Mouse (Mus musculus): ENCODE measurements around the gene Fgfr2.

Gene Fgfr2

DNA sequence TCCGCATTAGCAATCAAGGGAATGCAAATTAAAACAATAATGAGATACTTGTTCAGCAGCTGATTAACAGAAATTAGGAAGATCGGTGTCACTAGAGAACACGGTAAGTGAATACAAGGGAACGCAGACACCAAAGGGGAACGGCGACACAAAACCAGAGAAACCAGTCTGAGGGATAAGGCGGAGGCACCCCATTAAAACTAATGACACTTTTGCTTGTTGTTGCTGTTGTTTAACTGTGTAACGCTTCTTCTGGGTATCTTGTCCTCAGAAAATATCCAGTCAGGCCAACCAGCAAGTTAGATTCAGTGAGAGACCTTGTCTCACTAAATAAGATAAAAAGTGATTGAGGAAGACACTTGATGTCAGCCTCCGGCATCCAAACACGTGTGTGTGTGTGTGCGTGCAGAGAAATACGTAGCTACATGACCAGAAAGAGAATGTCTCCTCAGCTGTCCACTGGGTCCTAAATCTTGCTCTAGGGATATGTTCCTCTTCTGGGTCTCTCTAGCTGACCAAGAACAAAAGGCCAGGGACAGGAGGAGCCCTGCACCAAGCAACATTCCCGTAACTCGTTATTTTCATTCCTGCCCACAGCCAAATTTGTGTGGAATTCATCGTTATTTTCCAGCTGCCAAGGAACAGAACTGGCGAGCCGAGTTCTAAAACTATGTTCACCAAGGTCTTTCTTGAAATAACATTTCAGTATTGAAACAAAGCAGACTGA, 2901.3 kb downstream of the Fgfr2 start:
- in situ Hi-C loops (cut with MboI, MseI), result no loop called here

DNA sequence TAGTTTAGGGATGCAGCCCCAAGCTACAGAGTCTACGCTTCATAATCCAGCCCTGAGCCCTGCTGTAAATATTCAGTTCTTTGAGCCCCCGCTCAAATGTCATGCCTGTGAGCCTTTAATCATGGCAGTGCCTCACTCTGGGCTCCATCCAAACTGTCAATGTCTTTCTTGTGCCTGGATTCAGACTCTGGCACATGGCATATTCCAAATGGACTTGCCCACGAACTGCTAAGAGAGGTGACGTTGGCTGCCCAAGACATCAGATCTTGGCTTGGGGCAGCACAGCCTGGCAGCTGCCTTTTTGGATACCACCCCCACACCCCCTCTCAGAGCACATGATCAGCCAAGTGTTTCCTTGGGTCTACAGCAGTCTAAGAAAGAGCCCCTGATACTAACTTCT, 2902.5 kb downstream of the Fgfr2 start:
- in situ Hi-C loops (cut with MboI, MseI), result no loop called here

DNA sequence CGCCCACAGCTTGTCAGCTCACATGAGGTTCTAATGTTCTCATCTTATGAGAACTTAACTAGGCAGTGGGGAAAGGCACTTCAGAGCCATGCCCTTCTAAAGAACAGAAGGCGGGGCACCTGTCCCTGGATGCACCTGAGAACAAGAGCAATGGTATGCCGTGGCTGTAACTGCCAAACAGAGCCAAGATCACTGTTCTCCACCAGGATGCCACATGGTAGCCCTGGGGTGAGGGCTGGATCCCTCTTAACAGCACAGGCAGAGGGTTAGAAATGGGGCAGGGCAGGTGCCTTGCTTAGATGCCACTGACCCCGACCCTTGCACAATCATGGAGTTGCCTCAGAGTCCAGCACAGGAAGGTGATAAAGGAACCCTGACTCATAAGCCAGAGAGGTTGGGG, 2903.3 kb downstream of the Fgfr2 start:
- in situ Hi-C loops (cut with MboI, MseI), result no loop called here

DNA sequence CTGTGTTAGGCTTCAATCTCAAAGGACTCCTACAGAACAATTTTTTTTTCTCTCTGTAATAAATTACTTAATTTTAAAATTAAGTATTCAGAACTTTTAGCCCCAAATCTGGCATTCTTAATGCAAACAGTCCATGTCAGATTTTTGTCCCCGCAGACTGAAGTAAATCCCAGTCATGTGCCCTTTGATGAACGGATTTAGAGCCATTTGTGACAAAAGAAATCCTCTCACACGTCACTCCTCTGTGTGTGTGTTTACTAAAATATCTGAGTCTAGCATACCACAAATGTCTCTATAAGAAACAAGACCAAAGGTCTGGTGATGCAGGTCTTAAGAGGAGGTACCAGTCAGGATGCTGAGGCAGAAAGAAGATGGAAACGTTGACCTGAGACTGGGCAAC, 2906.9 kb downstream of the Fgfr2 start:
- in situ Hi-C loops (cut with MboI, MseI), result no loop called here

GRCm38 (mm10) chr7:130215348-130216252, 2907.6 kb downstream of the Fgfr2 start:
- in situ Hi-C loops (cut with MboI, MseI), result no loop called here

DNA sequence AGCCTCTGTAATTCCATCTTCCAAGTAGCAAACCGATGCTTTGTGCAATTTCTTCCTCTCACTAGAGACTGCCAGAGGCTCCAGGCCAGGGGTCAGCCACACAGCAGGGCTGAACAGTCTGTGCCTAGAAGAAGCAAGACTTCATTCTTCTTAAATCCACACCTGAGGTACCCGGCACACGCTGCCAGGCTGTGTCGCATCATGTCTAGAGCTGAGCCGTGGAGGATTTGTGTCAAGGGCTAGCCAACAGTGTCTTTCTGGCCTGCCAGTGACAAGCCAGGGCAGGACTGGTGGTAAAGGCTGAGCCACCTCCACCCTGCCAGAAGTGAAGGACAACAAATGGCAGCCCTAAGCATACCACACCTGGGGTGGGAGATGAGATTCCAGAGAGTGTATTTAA, 2910.0 kb downstream of the Fgfr2 start:
- in situ Hi-C loops (cut with MboI, MseI), result no loop called here

DNA sequence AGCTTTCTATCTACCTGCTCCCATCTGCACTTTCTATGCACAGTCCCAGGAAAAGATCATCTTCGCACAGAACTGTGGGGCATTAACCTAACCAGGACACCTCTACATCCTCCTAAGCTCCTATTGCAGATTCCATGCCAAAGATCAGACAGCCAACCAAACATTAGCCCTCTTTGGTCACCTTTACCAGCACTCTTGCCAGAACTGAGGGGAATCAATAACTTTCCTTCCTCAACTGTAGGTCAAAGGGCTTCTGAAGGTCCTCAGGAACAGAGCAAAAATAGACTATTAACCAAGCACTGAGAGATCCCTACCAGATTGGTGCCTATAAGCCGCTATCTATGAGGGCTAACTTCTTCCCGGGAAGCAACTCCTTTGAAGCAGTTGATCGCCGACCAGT, 2911.7 kb downstream of the Fgfr2 start:
- in situ Hi-C loops (cut with MboI, MseI), result no loop called here

DNA sequence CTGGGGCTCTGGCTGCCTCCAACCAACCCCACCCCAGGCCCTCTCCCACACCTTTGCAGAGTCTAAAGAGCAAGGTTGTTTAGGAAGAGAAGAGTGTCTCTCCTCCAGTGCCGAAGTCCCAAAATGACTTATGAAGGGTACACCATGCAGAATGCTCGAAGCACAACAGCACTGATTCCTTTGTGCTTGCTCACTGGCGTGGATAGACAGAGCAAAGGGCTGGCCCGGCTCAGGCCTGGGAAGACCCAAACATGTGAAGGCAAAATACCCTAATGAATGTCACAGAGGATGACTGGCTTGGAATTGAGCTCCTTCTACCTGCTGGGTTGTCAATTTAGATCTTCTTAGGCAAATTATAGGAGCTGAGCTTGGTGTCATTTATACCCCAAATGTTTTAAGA, 2914.5 kb downstream of the Fgfr2 start:
- in situ Hi-C loops (cut with MboI, MseI), result no loop called here

DNA sequence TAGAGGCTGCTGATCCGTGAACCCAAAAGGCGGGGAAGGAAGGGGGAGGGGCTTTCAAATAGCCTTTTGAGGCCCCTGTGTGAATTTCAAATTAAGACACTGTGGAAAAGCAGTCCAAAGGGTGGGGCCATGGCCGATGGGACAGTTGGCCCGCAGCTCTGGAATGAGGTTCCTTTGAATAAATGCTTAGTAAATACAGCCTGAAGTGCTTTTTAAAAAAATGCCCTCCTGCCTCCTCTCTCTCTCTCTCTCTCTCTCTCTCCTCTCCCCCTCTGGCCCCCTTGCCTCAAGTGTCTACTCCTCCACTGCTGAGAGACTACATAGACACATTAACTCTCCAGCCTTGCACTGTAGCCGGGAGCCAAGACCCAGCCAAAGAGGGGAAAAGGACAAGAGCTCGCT, 2917.0 kb downstream of the Fgfr2 start:
- in situ Hi-C loops (cut with MboI, MseI), result no loop called here

GRCm38 (mm10) chr7:130205140-130205539, 2918.0 kb downstream of the Fgfr2 start:
- in situ Hi-C loops (cut with MboI, MseI), result no loop called here

GRCm38 (mm10) chr7:130201020-130201419, 2922.1 kb downstream of the Fgfr2 start:
- in situ Hi-C loops (cut with MboI, MseI), result no loop called here

- in situ Hi-C loops (cut with MboI, MseI), result no loop called here
These were observed 2923.2 kb downstream of the Fgfr2 start for GRCm38 (mm10) chr7:130199951-130200350.

DNA sequence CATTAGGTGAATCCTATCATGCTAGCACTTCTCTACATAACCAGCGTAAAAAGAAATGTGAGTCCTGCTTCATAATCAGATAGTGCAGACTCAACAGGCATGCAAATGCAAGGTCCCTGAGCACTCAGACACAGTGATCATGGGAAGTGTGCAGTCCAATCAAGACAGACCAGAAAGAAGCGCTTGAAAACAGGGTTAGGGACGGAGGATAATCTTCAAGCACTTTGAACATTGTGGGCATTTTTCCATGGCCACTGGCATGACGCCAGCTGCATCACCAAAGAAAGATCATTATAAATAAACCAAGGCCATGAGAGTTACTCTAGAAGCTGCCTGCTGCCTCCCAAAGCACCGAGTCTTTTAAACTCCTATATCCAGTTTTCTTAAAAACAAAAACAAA, 2923.8 kb downstream of the Fgfr2 start:
- in situ Hi-C loops (cut with MboI, MseI), result no loop called here

- in situ Hi-C loops (cut with MboI, MseI), result no loop called here
These were observed 2928.1 kb downstream of the Fgfr2 start for GRCm38 (mm10) chr7:130195081-130195480.

- in situ Hi-C loops (cut with MboI, MseI), result no loop called here
These were observed 2932.7 kb downstream of the Fgfr2 start for GRCm38 (mm10) chr7:130190329-130190975.

DNA sequence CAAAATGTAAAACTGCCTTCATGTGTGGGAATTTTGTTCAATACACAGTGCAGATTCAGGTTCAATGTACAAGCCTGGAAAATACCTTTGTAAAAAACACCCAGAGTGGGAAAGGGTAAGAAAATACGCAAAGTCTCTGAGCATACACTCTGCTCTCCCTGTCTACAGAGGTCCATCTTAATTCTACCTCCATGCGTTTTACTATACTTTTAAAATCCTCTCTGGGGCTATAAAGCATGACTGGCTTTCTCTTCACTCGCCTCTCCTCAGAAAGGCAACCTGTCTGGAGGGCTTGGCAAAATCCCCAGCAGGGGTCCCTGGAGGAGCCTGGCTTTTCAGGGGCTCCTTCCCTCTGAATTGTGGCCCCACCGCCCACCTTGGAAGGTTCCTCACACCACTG, 2933.2 kb downstream of the Fgfr2 start:
- in situ Hi-C loops (cut with MboI, MseI), result loop anchor here in 1 of 2 experiments (10.0 kb wide), 1 partner anchor 705 kb away; no protein-coding TSS in a partner anchor

DNA sequence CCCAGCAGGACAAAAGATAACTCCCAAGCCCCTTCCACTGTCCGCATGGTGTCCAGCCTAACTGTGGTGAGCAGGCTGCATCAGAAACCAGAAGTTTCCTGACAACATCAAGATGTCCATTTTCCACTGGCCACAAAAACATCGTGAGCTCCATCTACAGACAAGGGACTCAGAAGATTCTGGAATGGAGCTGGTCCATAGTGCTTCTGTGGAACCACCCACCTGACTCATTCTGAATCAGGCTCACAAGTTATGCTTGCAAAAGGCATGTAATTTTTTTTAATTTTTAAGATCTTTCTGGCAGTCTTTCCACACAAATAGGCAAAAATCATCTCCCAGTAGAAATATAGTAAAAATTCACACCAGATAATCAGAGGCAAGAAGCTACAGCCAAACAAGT, 2935.0 kb downstream of the Fgfr2 start:
- in situ Hi-C loops (cut with MboI, MseI), result loop anchor here in 1 of 2 experiments (10.0 kb wide), 1 partner anchor 703 kb away; no protein-coding TSS in a partner anchor

GRCm38 (mm10) chr7:130184864-130185263, 2938.3 kb downstream of the Fgfr2 start:
- in situ Hi-C loops (cut with MboI, MseI), result loop anchor here in 1 of 2 experiments (10.0 kb wide), 1 partner anchor 700 kb away; no protein-coding TSS in a partner anchor

DNA sequence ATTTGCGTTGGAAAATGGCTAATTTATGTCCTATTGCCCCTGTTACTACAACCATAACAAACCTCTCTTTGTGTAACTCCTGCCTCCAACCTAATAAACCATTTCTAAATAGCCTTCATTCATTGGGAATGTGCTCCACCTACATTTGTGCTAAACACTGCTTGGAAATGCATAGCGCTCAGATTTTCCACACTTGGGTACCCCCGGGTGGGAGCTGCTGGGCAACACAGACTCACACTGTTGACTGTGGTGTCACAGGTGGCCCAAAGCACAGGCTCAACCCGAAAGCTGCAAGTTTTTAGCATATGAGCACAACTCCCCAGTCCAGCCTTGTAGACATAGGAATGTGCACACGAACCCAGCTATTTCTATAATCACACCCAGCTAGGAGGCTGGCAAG, 2939.2 kb downstream of the Fgfr2 start:
- in situ Hi-C loops (cut with MboI, MseI), result loop anchor here in 1 of 2 experiments (10.0 kb wide), 1 partner anchor 699 kb away; no protein-coding TSS in a partner anchor

GRCm38 (mm10) chr7:130182551-130182950, 2940.6 kb downstream of the Fgfr2 start:
- in situ Hi-C loops (cut with MboI, MseI), result loop anchor here in 1 of 2 experiments (10.0 kb wide), 1 partner anchor 698 kb away; no protein-coding TSS in a partner anchor

- in situ Hi-C loops (cut with MboI, MseI), result no loop called here
These were observed 2944.2 kb downstream of the Fgfr2 start for GRCm38 (mm10) chr7:130178991-130179390.

DNA sequence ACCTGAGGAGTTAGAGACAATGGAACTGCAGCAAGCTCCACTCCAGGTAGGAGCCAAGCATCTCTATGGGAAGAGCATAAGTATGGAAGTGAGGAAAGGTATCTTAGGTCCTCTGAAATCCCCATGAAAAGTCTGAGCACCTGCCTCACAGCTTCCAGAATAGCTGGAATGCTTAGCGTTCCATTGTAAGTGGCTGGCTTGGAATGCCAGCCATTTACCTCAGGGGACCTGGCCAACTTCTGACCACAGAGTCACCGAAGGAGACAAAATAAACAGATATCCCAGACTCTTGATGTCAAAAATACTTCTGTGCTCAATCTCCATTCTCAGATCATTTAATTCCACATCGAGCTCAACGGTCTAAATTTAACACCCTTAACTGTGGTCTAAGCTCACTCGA, 2946.1 kb downstream of the Fgfr2 start:
- in situ Hi-C loops (cut with MboI, MseI), result no loop called here

Measured in T-helper 17 cell (primary cell).